Mouse (Mus musculus): ENCODE measurements at regions not wholly inside any gene's neighbourhood (a gene's known extent, or its start where the extent isn't known, plus 50 kb on each side); places are given as distances from the start of the nearest gene placed in this dataset.
A peak's percentile ranks its signal among the peaks of the same experiment; 100 is the strongest.
"Not testable (repeated sequence)": the region's sequence is repeated elsewhere in the genome, so short reads cannot be mapped to it uniquely, and the experiment has no call there.

- no peak for ATAC-seq (replicated peaks in 1 of 2; ENCODE audit: insufficient read depth in 1 of 2, low FRiP score in 2 of 2, low TSS enrichment in 1 of 2, low read depth in 1 of 2, poor library complexity in 2 of 2, severe bottlenecking in 2 of 2)
These were observed 132.1 kb downstream of the Cand1 start for GRCm38 (mm10) chr10:119107728-119108127.

GRCm38 (mm10) chr10:119106105-119106504 is 133.8 kb downstream of the Cand1 start:
- no peak for ATAC-seq (replicated peaks in 1 of 2; ENCODE audit: insufficient read depth in 1 of 2, low FRiP score in 2 of 2, low TSS enrichment in 1 of 2, low read depth in 1 of 2, poor library complexity in 2 of 2, severe bottlenecking in 2 of 2)

- no peak for ATAC-seq (replicated peaks in 1 of 2; ENCODE audit: insufficient read depth in 1 of 2, low FRiP score in 2 of 2, low TSS enrichment in 1 of 2, low read depth in 1 of 2, poor library complexity in 2 of 2, severe bottlenecking in 2 of 2)
These were observed 134.5 kb downstream of the Cand1 start for GRCm38 (mm10) chr10:119105279-119105881.

- ATAC-seq (replicated peaks in 1 of 2; ENCODE audit: insufficient read depth in 1 of 2, low FRiP score in 2 of 2, low TSS enrichment in 1 of 2, low read depth in 1 of 2, poor library complexity in 2 of 2, severe bottlenecking in 2 of 2) = peak; percentile 72 to 78
These were observed 139.3 kb downstream of the Cand1 start for GRCm38 (mm10) chr10:119100511-119100910.

- ATAC-seq (replicated peaks in 1 of 2; ENCODE audit: insufficient read depth in 1 of 2, low FRiP score in 2 of 2, low TSS enrichment in 1 of 2, low read depth in 1 of 2, poor library complexity in 2 of 2, severe bottlenecking in 2 of 2) = no peak
These were observed 140.6 kb downstream of the Cand1 start for GRCm38 (mm10) chr10:119099092-119099792.

GRCm38 (mm10) chr10:119094166-119094565 is 145.7 kb downstream of the Cand1 start:
- ATAC-seq (replicated peaks in 1 of 2; ENCODE audit: insufficient read depth in 1 of 2, low FRiP score in 2 of 2, low TSS enrichment in 1 of 2, low read depth in 1 of 2, poor library complexity in 2 of 2, severe bottlenecking in 2 of 2) = no peak

- ATAC-seq (replicated peaks in 1 of 2; ENCODE audit: insufficient read depth in 1 of 2, low FRiP score in 2 of 2, low TSS enrichment in 1 of 2, low read depth in 1 of 2, poor library complexity in 2 of 2, severe bottlenecking in 2 of 2) = no peak
These were observed 152.0 kb downstream of the Cand1 start for GRCm38 (mm10) chr10:119087886-119088285.

GRCm38 (mm10) chr10:119087071-119087665 is 152.7 kb downstream of the Cand1 start:
- ATAC-seq (replicated peaks in 1 of 2; ENCODE audit: insufficient read depth in 1 of 2, low FRiP score in 2 of 2, low TSS enrichment in 1 of 2, low read depth in 1 of 2, poor library complexity in 2 of 2, severe bottlenecking in 2 of 2) = peak; percentile 18 to 37; a peak in 1 of 4 replicates

GRCm38 (mm10) chr10:119086450-119086849 is 153.4 kb downstream of the Cand1 start:
- peak; percentile 78 to 90 for ATAC-seq (replicated peaks in 1 of 2; ENCODE audit: insufficient read depth in 1 of 2, low FRiP score in 2 of 2, low TSS enrichment in 1 of 2, low read depth in 1 of 2, poor library complexity in 2 of 2, severe bottlenecking in 2 of 2)

- no peak for ATAC-seq (replicated peaks in 1 of 2; ENCODE audit: insufficient read depth in 1 of 2, low FRiP score in 2 of 2, low TSS enrichment in 1 of 2, low read depth in 1 of 2, poor library complexity in 2 of 2, severe bottlenecking in 2 of 2)
These were observed 156.4 kb downstream of the Cand1 start for GRCm38 (mm10) chr10:119083431-119083830.

- ATAC-seq (replicated peaks in 1 of 2; ENCODE audit: insufficient read depth in 1 of 2, low FRiP score in 2 of 2, low TSS enrichment in 1 of 2, low read depth in 1 of 2, poor library complexity in 2 of 2, severe bottlenecking in 2 of 2) = no peak
These were observed 157.0 kb downstream of the Cand1 start for GRCm38 (mm10) chr10:119082861-119083260.

- ATAC-seq (replicated peaks in 1 of 2; ENCODE audit: insufficient read depth in 1 of 2, low FRiP score in 2 of 2, low TSS enrichment in 1 of 2, low read depth in 1 of 2, poor library complexity in 2 of 2, severe bottlenecking in 2 of 2) = not testable (repeated sequence)
These were observed 158.1 kb downstream of the Cand1 start for GRCm38 (mm10) chr10:119081766-119082165.

- no peak for ATAC-seq (replicated peaks in 1 of 2; ENCODE audit: insufficient read depth in 1 of 2, low FRiP score in 2 of 2, low TSS enrichment in 1 of 2, low read depth in 1 of 2, poor library complexity in 2 of 2, severe bottlenecking in 2 of 2)
These were observed 163.7 kb downstream of the Cand1 start for GRCm38 (mm10) chr10:119076100-119076566.

- no peak for ATAC-seq (replicated peaks in 1 of 2; ENCODE audit: insufficient read depth in 1 of 2, low FRiP score in 2 of 2, low TSS enrichment in 1 of 2, low read depth in 1 of 2, poor library complexity in 2 of 2, severe bottlenecking in 2 of 2)
These were observed 165.0 kb downstream of the Cand1 start for GRCm38 (mm10) chr10:119074887-119075286.

GRCm38 (mm10) chr10:119073991-119074390 is 165.9 kb downstream of the Cand1 start:
- ATAC-seq (replicated peaks in 1 of 2; ENCODE audit: insufficient read depth in 1 of 2, low FRiP score in 2 of 2, low TSS enrichment in 1 of 2, low read depth in 1 of 2, poor library complexity in 2 of 2, severe bottlenecking in 2 of 2) = no peak

- no peak for ATAC-seq (replicated peaks in 1 of 2; ENCODE audit: insufficient read depth in 1 of 2, low FRiP score in 2 of 2, low TSS enrichment in 1 of 2, low read depth in 1 of 2, poor library complexity in 2 of 2, severe bottlenecking in 2 of 2)
These were observed 170.4 kb downstream of the Cand1 start for GRCm38 (mm10) chr10:119069410-119069809.

- ATAC-seq (replicated peaks in 1 of 2; ENCODE audit: insufficient read depth in 1 of 2, low FRiP score in 2 of 2, low TSS enrichment in 1 of 2, low read depth in 1 of 2, poor library complexity in 2 of 2, severe bottlenecking in 2 of 2) = no peak
These were observed 172.0 kb downstream of the Cand1 start for GRCm38 (mm10) chr10:119067838-119068237.

GRCm38 (mm10) chr10:119067366-119067765 is 172.5 kb downstream of the Cand1 start:
- ATAC-seq (replicated peaks in 1 of 2; ENCODE audit: insufficient read depth in 1 of 2, low FRiP score in 2 of 2, low TSS enrichment in 1 of 2, low read depth in 1 of 2, poor library complexity in 2 of 2, severe bottlenecking in 2 of 2) = no peak
